Mouse (Mus musculus): ENCODE data around the gene Cxcl13.

Gene Cxcl13

DNA sequence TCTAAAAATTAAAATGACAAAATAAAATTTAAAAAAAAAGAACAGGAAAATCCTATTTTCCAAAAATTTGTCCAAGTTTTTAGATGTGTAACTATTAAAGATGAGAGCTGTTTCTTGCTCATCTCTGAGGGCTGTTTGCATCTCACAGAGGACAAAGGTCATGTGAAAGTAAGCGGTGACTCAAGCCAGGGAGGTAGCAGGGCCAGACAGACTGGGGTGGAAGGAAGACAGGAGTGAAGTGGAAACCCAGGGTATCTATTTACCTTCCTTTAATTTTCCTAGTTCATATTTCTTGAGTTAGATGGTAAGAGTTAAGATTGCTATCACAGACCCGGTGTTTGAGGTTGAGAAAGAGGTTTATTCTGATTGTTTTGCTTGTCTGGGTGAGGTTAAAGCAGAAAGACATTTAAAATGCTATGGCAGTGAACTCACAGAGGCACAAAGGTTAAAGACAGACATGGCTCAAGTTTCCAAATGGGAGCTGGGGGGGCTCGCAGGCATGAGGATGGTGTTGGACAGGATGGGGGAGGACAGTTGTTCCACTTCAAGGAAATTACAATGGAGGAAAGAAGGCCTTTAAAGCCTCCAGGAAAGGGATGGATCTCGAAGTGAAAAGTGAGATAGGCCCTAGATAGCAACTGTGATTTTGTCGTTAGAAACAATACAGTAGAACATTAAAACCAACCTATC lies 27.2 kb downstream of the Cxcl13 start:
- no peak for DNase-seq (ENCODE audit: low spot score in 2 of 2)

DNA sequence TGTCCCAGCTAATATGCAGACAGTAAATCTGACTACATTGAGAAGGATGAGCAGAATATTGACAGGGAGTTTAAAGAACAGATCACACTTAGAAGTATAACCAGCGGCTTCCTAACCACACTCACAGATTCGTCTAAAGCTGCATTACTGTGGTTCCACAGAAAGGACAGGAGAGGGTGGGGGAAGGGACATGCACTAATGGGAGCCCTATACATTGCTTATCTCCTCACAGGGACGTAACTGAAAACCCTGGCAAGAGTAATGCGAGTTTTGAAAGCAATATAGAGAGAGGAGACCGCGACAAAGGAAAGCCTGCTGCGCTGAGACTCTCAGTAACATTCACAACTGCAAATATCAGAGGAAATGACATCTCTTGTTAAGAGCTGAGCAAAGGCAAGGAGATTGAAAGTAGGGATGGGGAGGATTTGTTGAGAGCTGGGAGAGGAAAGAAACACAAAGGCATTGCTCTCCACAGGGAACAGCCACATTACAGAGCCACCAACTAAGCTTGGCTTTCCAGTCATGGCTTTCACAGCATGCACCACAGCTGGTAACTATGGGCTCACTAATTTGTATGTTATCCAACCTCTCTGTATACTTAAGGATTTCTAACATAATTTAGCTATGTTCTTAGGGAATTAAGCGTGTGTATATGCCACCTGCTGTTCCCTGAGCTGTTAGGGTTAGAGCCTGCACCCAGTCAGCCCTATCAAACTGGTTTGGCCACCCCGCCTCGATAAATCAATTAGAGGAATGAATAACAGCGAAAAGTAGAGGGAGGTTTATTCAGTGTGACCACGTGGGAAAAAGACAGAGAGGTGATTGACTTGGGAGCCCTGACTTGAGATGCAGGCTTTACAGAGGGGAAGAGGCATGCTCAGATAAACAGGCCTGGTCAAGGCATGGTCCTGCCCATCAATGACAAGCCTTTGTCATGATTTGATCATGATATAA lies 34.9 kb downstream of the Cxcl13 start:
- no peak for DNase-seq (ENCODE audit: low spot score in 2 of 2)

DNA sequence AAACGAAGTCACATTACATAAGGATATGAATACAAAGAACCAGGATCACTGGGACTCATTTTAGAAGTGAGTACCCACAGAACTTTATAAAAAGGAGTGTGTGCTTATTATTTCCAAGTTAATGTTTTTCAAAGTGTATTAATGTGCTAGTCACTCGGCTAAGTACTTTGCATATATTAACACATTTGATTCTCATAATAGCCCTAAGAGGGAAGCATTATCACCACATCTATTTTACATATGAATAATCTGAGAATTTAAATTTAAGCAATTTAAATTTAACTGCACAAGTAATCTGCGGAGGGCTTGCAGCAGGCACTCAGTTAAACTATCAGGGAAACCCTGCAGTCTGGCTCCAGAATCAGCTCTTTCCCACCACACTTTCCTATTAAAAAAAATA lies 40.5 kb downstream of the Cxcl13 start:
- DNase-seq (ENCODE audit: low spot score in 2 of 2), result no peak

DNA sequence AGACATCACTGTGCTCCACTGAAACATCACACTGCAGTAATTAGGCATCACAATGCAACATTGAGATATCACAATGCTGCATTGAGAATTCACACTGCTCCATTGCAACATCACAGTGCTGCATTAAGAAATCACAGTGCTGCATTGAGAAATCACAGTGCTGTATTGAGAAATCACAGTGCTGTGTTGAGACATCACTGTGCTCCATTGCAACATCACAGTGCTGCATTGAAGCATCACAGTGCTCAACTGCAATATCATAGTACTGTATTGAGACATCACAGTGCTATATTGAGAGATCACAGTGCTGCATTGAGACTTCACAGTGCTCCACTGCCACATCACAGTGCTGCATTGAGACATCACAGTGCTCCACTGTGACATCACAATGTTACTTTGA lies 46.6 kb downstream of the Cxcl13 start:
- DNase-seq (ENCODE audit: low spot score in 2 of 2), result no peak

DNA sequence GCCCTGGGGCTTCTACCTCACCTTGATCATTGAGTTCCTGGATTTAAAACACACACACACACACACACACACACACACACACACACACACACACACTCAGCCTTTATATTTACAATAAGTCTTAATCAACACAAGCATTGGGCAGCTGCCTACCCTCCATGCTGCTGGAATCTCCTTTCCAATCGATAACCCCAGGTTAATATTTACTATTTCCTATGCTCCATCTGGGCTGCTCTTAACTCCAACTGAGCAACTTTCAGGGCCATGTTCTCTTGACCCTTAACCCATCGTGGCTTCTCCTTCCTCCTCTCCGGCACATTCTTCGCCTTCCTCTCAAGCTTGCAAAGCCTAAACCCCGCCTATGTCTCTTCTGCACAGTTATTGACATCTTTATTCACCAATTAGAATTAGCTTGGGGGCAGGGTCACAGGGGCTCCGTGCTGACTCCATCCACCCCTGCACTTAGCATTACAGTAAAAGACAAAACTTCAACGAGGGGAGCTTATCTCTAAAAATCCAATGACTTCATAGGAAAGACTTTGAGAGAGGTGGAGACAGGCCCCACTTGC lies 51.6 kb downstream of the Cxcl13 start:
- no peak for DNase-seq (ENCODE audit: low spot score in 2 of 2)

GRCm38 (mm10) chr5:96009076-96009475 lies 52.3 kb downstream of the Cxcl13 start:
- no peak for DNase-seq (ENCODE audit: low spot score in 2 of 2)

Data from spleen, postnatal 14 days (tissue).